Mouse (Mus musculus) left cerebral cortex, adult 8-10 months (tissue): ENCODE data around the gene Olfr871. TPM values are rescaled to one million over a fixed set of nuclear protein-coding genes. Genes with fewer than 3 reads are reported as not detected.
"Not testable (repeated sequence)": the region's sequence is repeated elsewhere in the genome, so short reads cannot be mapped to it uniquely, and the experiment has no call there.

ENCODE experiments used
- DNase-seq, 2 experiments: peaks; one replicate each; pipeline ENCODE4 v3.0.0; 2022; ENCODE audit warnings: low spot score in 2 of 2
- total RNA-seq, 4 experiments: library from RNA; stranded (reverse); gene quantifications; 2 replicates each; pipeline ENCODE4 v1.2.4; 2022

Gene Olfr871
- not detected for total RNA-seq

- DNase-seq, result no peak
Observed at GRCm38 (mm10) chr9:20211907-20212306, at the start of gene Olfr871. Gene Olfr871, plus strand, starts transcription at chr9:20212207.

- no peak for DNase-seq
Observed at GRCm38 (mm10) chr9:20173957-20174356, 38.0 kb upstream of the Olfr871 start, which contains the start of gene Olfr870. Gene Olfr870, minus strand, starts transcription at chr9:20174057.

GRCm38 (mm10) chr9:20179463-20179862, 32.5 kb upstream of the Olfr871 start:
- no peak for DNase-seq

- DNase-seq, result no peak
Observed at GRCm38 (mm10) chr9:20202131-20202530, 9.9 kb upstream of the Olfr871 start.

- DNase-seq, result not testable (repeated sequence)
Observed at GRCm38 (mm10) chr9:20203413-20203984, 8.5 kb upstream of the Olfr871 start.

GRCm38 (mm10) chr9:20210812-20211211, 1.2 kb upstream of the Olfr871 start:
- no peak for DNase-seq

- no peak for DNase-seq
Observed at GRCm38 (mm10) chr9:20211477-20211876, 530 bp upstream of the Olfr871 start.

- DNase-seq, result no peak
Observed at GRCm38 (mm10) chr9:20236819-20237218, 24.8 kb downstream of the Olfr871 start, which contains the start of gene Olfr872. Gene Olfr872, plus strand, starts transcription at chr9:20237119.

- DNase-seq, result no peak
Observed at GRCm38 (mm10) chr9:20237378-20237777, 25.4 kb downstream of the Olfr871 start.

Other genes with a start within 250 kb of the Olfr871 start
- not detected for gene Olfr866, start 184.2 kb upstream of the Olfr871 start, total RNA-seq
- gene Olfr867, start 154.6 kb upstream of the Olfr871 start, total RNA-seq, result not detected
- gene Olfr868, start 113.6 kb upstream of the Olfr871 start, total RNA-seq, result not detected
- not detected for gene Olfr869, start 83.2 kb upstream of the Olfr871 start, total RNA-seq
- not detected for gene Olfr870, start 38.1 kb upstream of the Olfr871 start, total RNA-seq
- gene Olfr872, start 24.9 kb downstream of the Olfr871 start, total RNA-seq, result not detected
- gene Olfr39, start 70.1 kb downstream of the Olfr871 start, total RNA-seq, result not detected
- gene Olfr873, start 86.3 kb downstream of the Olfr871 start, total RNA-seq, result not detected
- not detected for gene Olfr18, start 123.9 kb downstream of the Olfr871 start, total RNA-seq
- gene Zfp560, start 173.0 kb downstream of the Olfr871 start, total RNA-seq, result 10 to 100 TPM; 10.6 to 13.9 (median 10.8) TPM
- 10 to 100 TPM; 25.2 to 30.1 (median 26.4) TPM for gene Zfp26, start 248.0 kb downstream of the Olfr871 start, total RNA-seq